Mouse (Mus musculus): ENCODE measurements at regions not wholly inside any gene's neighbourhood (a gene's known extent, or its start where the extent isn't known, plus 50 kb on each side); places are given as distances from the start of the nearest gene placed in this dataset.

DNA sequence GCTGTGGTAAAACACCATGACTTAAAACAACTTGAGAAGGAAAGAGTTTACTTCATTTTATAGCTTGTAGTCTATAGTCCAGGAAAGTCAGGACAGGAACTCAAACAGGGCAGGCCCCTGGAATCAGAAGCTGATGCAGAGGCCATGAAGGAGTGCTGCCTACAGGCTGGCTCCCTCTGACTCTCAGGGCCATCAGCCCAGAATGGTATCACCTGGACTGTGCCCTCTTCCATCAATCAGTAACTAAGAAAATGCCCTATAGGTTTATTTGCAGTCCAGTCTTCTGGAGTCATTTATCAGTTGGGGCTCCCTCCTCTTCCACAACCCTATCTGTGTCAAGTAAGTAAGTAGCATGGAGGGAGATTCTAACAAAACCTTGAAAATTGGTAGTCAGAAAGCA is 466.4 kb upstream of the Ercc4 start:
- TF ChIP-seq KAT2A (conservative IDR thresholded peaks at IDR 0.05; ENCODE audit: low read depth, low read length) (no peak), EP300 (IDR thresholded peaks at IDR 0.05; ENCODE audit: low read depth in 1 of 2, low read length in 2 of 2) (no peak), POLR2A (IDR thresholded peaks at IDR 0.05; ENCODE audit: control insufficient read depth in 1 of 2, insufficient read depth in 1 of 2, low read depth in 1 of 2, low read length in 2 of 2, poor library complexity in 1 of 2) (no peak), USF1 (IDR thresholded peaks at IDR 0.05; ENCODE audit: low read depth, low read length) (no peak), MAX (IDR thresholded peaks at IDR 0.05; ENCODE audit: low read length) (no peak)
